Mouse (Mus musculus) intestine, embryonic 14.5 days (tissue): ENCODE measurements at regions not wholly inside any gene's neighbourhood (a gene's known extent, or its start where the extent isn't known, plus 50 kb on each side); places are given as distances from the start of the nearest gene placed in this dataset.

Source experiments
- ATAC-seq: fragments of 200-750 bp; cut with Nextera tagmentation; replicated peaks from 2 replicates; pipeline ENCODE4 v1.8.0; 2017; ENCODE audit warnings: low read depth, moderate number of reproducible peaks, moderate TSS enrichment, moderate library complexity; ENCODE audit not compliant: low FRiP score, low TSS enrichment
- DNase-seq: peaks from one replicate; pipeline ENCODE4 v3.0.0-alpha.2; 2018; ENCODE audit warnings: low spot score
- H3K27ac ChIP-seq: fragments of 300-500 bp; sonication (generic); 2 replicates; pipeline ENCODE4 v1.5.1; 2014; ENCODE audit warnings: low read depth, mild to moderate bottlenecking, control low read depth
- H3K27me3 ChIP-seq: fragments of 300-500 bp; sonication (generic); replicated peaks from 2 replicates; pipeline ENCODE4 v1.6.1; 2014; ENCODE audit warnings: low read length, control low read depth; ENCODE audit not compliant: control insufficient read depth, insufficient read depth
- H3K36me3 ChIP-seq: fragments of 300-500 bp; sonication (generic); 2 replicates; pipeline ENCODE4 v1.6.1; 2014; ENCODE audit warnings: low read length, control low read depth; ENCODE audit not compliant: control insufficient read depth, insufficient read depth
- H3K4me1 ChIP-seq: fragments of 300-500 bp; sonication (generic); replicated peaks from 2 replicates; pipeline ENCODE4 v1.6.1; 2014; ENCODE audit warnings: low read length, control low read depth, mixed read lengths; ENCODE audit not compliant: control insufficient read depth, insufficient read depth
- H3K4me2 ChIP-seq: fragments of 300-500 bp; sonication (generic); 2 replicates; pipeline ENCODE4 v1.6.1; 2014; ENCODE audit warnings: low read length
- H3K4me3 ChIP-seq: fragments of 300-500 bp; sonication (generic); 2 replicates; pipeline ENCODE4 v1.5.1; 2014; ENCODE audit warnings: low read depth, low read length, control low read depth, mixed read lengths
- H3K9ac ChIP-seq: fragments of 300-500 bp; sonication (generic); 2 replicates; pipeline ENCODE4 v1.6.1; 2014; ENCODE audit warnings: mild to moderate bottlenecking, low read length
- H3K9me3 ChIP-seq: fragments of 300-500 bp; sonication (generic); 2 replicates; pipeline ENCODE4 v1.6.1; 2016; ENCODE audit warnings: low read length, control low read depth; ENCODE audit not compliant: control insufficient read depth
- WGBS: fragments of 180-500 bp; shearing (Covaris S2); extraction: QIAGEN DNeasy Blood & Tissue Kit; methylation state at CpG from one replicate; pipeline ENCODE4 v1.1.7; 2014; 5-methylcytosine and 5-hydroxymethylcytosine counted together

- DNase-seq (no peak), ATAC-seq (no peak)
- H3K9me3 ChIP-seq, result no peaks in the 10 kb centered on the region
- H3K4me3 ChIP-seq, result no peak overlapping the region
- no peak overlapping the region for H3K4me2 ChIP-seq
- 74% methylated on average over 8 of the region's 8 CpGs for WGBS
- H3K36me3 ChIP-seq, result no peaks in the 10 kb centered on the region
- no peaks in the 10 kb centered on the region for H3K27me3 ChIP-seq
- H3K27ac ChIP-seq, result no peak overlapping the region
- H3K9ac ChIP-seq, result no peak overlapping the region
- no peaks in the 10 kb centered on the region for H3K4me1 ChIP-seq
Measured at GRCm38 (mm10) chr1:184484801-184485200, 247.6 kb downstream of the Hlx start.

GRCm38 (mm10) chr1:184483371-184483770 lies 249.0 kb downstream of the Hlx start:
- no peak for ATAC-seq
- no peak overlapping the region for H3K4me3 ChIP-seq
- 75% methylated on average over 7 of the region's 7 CpGs for WGBS
- H3K36me3 ChIP-seq, result no peaks in the 10 kb centered on the region
- no peak overlapping the region for H3K4me2 ChIP-seq
- H3K27ac ChIP-seq, result no peak overlapping the region
- no peak overlapping the region for H3K9ac ChIP-seq
- no peaks in the 10 kb centered on the region for H3K27me3 ChIP-seq
- no peaks in the 10 kb centered on the region for H3K4me1 ChIP-seq
- DNase-seq, result no peak
- H3K9me3 ChIP-seq, result no peaks in the 10 kb centered on the region

GRCm38 (mm10) chr1:184482026-184482425 lies 250.4 kb downstream of the Hlx start:
- Histone ChIP-seq H3K36me3 (no peaks in the 10 kb centered on the region), H3K9ac (no peak overlapping the region), H3K4me2 (no peak overlapping the region), H3K9me3 (no peaks in the 10 kb centered on the region), H3K27ac (no peak overlapping the region), H3K4me1 (no peaks in the 10 kb centered on the region), H3K27me3 (no peaks in the 10 kb centered on the region), H3K4me3 (no peak overlapping the region)
- DNase-seq (no peak), ATAC-seq (no peak)
- WGBS, result 57% methylated on average over 9 of the region's 9 CpGs

GRCm38 (mm10) chr1:184480571-184481220 lies 251.7 kb downstream of the Hlx start:
- Histone ChIP-seq H3K27me3 (no peaks in the 10 kb centered on the region), H3K36me3 (no peaks in the 10 kb centered on the region), H3K27ac (no peak overlapping the region), H3K9ac (no peak overlapping the region), H3K4me3 (no peak overlapping the region), H3K4me1 (no peaks in the 10 kb centered on the region), H3K4me2 (no peak overlapping the region), H3K9me3 (no peaks in the 10 kb centered on the region)
- DNase-seq (no peak), ATAC-seq (no peak)
- 90% methylated on average over 9 of the region's 9 CpGs for WGBS

GRCm38 (mm10) chr1:184478006-184478405 lies 254.4 kb downstream of the Hlx start:
- no peak overlapping the region for H3K9ac ChIP-seq
- no peaks in the 10 kb centered on the region for H3K4me1 ChIP-seq
- no peak overlapping the region for H3K4me3 ChIP-seq
- ATAC-seq, result no peak
- DNase-seq, result no peak
- no peaks in the 10 kb centered on the region for H3K9me3 ChIP-seq
- H3K4me2 ChIP-seq, result no peak overlapping the region
- WGBS, result 88% methylated on average over 7 of the region's 7 CpGs
- no peak overlapping the region for H3K27ac ChIP-seq
- no peaks in the 10 kb centered on the region for H3K36me3 ChIP-seq
- no peaks in the 10 kb centered on the region for H3K27me3 ChIP-seq

- Histone ChIP-seq H3K4me3 (no peak overlapping the region), H3K9me3 (no peaks in the 10 kb centered on the region), H3K36me3 (no peaks in the 10 kb centered on the region), H3K4me2 (no peak overlapping the region), H3K27ac (no peak overlapping the region), H3K9ac (no peak overlapping the region), H3K27me3 (no peaks in the 10 kb centered on the region), H3K4me1 (no peaks in the 10 kb centered on the region)
- ATAC-seq, result no peak
- WGBS, result 58% methylated on average over 9 of the region's 9 CpGs
- DNase-seq, result peak; percentile 48
Measured at GRCm38 (mm10) chr1:184462481-184463124, 269.8 kb downstream of the Hlx start.

GRCm38 (mm10) chr1:184461411-184461810 lies 271.0 kb downstream of the Hlx start:
- H3K4me1 ChIP-seq, result no peaks in the 10 kb centered on the region
- DNase-seq, result no peak
- no peaks in the 10 kb centered on the region for H3K27me3 ChIP-seq
- no peak overlapping the region for H3K27ac ChIP-seq
- no peak overlapping the region for H3K4me2 ChIP-seq
- H3K9me3 ChIP-seq, result no peaks in the 10 kb centered on the region
- no peak for ATAC-seq
- H3K4me3 ChIP-seq, result no peak overlapping the region
- no peaks in the 10 kb centered on the region for H3K36me3 ChIP-seq
- no peak overlapping the region for H3K9ac ChIP-seq

- Histone ChIP-seq H3K4me2 (no peak overlapping the region), H3K4me3 (no peak overlapping the region), H3K9me3 (no peaks in the 10 kb centered on the region), H3K27ac (no peak overlapping the region), H3K9ac (no peak overlapping the region), H3K27me3 (no peaks in the 10 kb centered on the region), H3K4me1 (no peaks in the 10 kb centered on the region), H3K36me3 (no peaks in the 10 kb centered on the region)
- ATAC-seq, result no peak
- WGBS, result 85% methylated on average over 8 of the region's 8 CpGs
- DNase-seq, result peak; percentile 33
Measured at GRCm38 (mm10) chr1:184456727-184457126, 275.7 kb downstream of the Hlx start.

GRCm38 (mm10) chr1:184454381-184454780 lies 278.0 kb downstream of the Hlx start:
- Histone ChIP-seq H3K4me2 (no peak overlapping the region), H3K9me3 (no peaks in the 10 kb centered on the region), H3K36me3 (no peaks in the 10 kb centered on the region), H3K4me3 (no peak overlapping the region), H3K27me3 (no peaks in the 10 kb centered on the region), H3K27ac (no peak overlapping the region), H3K4me1 (no peaks in the 10 kb centered on the region), H3K9ac (no peak overlapping the region)
- DNase-seq, result no peak
- no peak for ATAC-seq
- 81% methylated on average over 4 of the region's 4 CpGs for WGBS
